In the genomic region with DNA sequence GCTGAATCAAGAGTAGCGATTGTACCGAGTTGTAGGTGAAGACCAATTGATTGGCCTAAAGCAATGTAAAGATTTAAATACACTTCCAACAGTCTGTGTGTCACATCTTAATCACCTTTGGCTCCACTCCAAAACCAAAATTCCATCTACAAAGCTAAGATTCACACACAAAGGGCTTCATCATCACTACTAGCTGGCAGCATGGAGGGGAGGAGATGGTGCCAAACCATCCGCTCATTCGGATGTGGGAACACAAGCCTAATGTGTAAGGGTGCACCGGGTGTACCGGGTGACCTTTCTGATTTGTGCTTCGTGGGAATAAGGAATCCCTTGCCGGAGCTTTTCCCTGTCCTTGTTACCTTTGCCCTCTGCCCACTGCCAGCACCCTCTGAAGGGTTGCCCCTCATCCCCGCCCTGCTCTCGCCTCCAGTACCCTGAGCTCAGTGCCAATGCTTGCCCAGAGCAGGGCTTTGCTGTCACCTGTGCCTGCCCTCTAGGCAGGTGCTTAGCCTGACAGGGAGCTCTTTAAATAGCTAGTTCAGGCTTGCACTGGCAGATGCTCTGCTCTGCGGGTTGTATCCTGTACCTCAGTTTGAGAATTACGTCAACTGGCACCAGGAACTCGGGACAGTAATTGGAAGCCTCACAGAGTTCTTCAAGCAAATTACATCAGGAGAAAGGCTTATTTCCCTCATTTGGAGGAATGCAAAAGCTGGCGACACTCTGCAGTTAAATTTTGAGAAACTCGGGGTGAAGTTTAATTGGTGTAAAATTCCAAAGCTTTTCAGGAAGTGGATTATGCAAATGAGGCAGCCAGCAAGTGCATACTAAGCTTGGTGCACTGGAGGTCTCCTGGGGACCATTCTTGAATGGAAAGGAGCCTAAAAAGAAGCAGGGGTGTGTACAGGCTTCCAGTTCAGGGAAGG, we compare ENCODE assay signal across 10 mouse cellular contexts. TPM values are rescaled to one million over a fixed set of nuclear protein-coding genes. Genes with fewer than 3 reads are reported as not detected.
DNase-seq lines count a peak whose midpoint lies in the region; ATAC-seq lines count a peak whose summit lies in the region.
"Had no signal": no experiment of that assay in that cellular context is flagged by ENCODE, and none has a peak within 500 bp of the region (broad histone marks: within the 10 kb centered on the region; RNA-seq: fewer than 3 reads in every experiment).

No protein-coding gene starts in this region.

- no peaks in the 10 kb centered on the region for H3K9me3 ChIP-seq in forebrain, embryonic 15.5 days
- H3K9me3 ChIP-seq in intestine, embryonic 16.5 days (ENCODE audit: control insufficient read depth, low read length): no peaks in the 10 kb centered on the region

- H3K27me3 ChIP-seq in forebrain, embryonic 15.5 days: no peaks in the 10 kb centered on the region
- no peaks in the 10 kb centered on the region for H3K27me3 ChIP-seq in intestine, embryonic 16.5 days (replicated peaks; ENCODE audit: control insufficient read depth, insufficient read depth, low read length)
- H3K27me3 ChIP-seq: CH12.LX; megakaryocyte, embryonic 14.5 days had no signal

- peak overlapping the region; percentile 81 for H3K27ac ChIP-seq in forebrain, embryonic 15.5 days (replicated peaks)
- no peak overlapping the region for H3K27ac ChIP-seq in intestine, embryonic 16.5 days (ENCODE audit: low read length)

- DNase-seq in gastrocnemius, postnatal 25 days: peak; percentile 7
- DNase-seq in gastrocnemius, adult 8-10 months (ENCODE audit: low spot score in 2 of 2): no peak
- peak; percentile 98 for DNase-seq in cerebellum, adult 11-12 months
- peak; percentile 50 for DNase-seq in left cerebral cortex, postnatal 4 days
- DNase-seq in adrenal gland, postnatal 25 days: no peak
- DNase-seq in ovary, adult 18-20 months (ENCODE audit: low spot score): no peak

- 0 out of 2 replicates have a peak overlapping the region, but pooled peaks have one; percentile 5 for H3K4me2 ChIP-seq in forebrain, embryonic 15.5 days (replicated peaks)
- H3K4me2 ChIP-seq in intestine, embryonic 16.5 days (ENCODE audit: low read depth, low read length): no peak overlapping the region

- intact Hi-C loops in left cerebral cortex, postnatal 4 days (cut with DNase I): no loop called here

- ATAC-seq in forebrain, embryonic 15.5 days (replicated peaks): peak; percentile 83
- ATAC-seq in intestine, embryonic 16.5 days: no peak

- H3K4me3 ChIP-seq in forebrain, embryonic 15.5 days: no peak overlapping the region
- no peak overlapping the region for H3K4me3 ChIP-seq in intestine, embryonic 16.5 days (ENCODE audit: low read length)
- H3K4me3 ChIP-seq: megakaryocyte, embryonic 14.5 days had no signal

- H3K4me1 ChIP-seq in forebrain, embryonic 15.5 days: peaks cover 15% of the 10 kb centered on the region
- no peaks in the 10 kb centered on the region for H3K4me1 ChIP-seq in intestine, embryonic 16.5 days (ENCODE audit: control insufficient read depth, insufficient read depth, low read length)

- H3K36me3 ChIP-seq in forebrain, embryonic 15.5 days: no peaks in the 10 kb centered on the region
- H3K36me3 ChIP-seq in intestine, embryonic 16.5 days (ENCODE audit: control insufficient read depth, insufficient read depth, low read length): no peaks in the 10 kb centered on the region

- 19% methylated on average over 15 of the region's 15 CpGs for WGBS in forebrain, embryonic 15.5 days
- WGBS in intestine, embryonic 16.5 days: 75% methylated on average over 15 of the region's 15 CpGs

- H3K9ac ChIP-seq in forebrain, embryonic 15.5 days (replicated peaks): no peak overlapping the region
- no peak overlapping the region for H3K9ac ChIP-seq in intestine, embryonic 16.5 days (ENCODE audit: low read depth, low read length)

RNA-seq across cellular contexts. Expression of a gene that starts 29.7 kb away (rescaled TPM):
- total RNA-seq in gastrocnemius, postnatal 25 days (2021): under 1 TPM; 0.10 to 0.21 TPM
- total RNA-seq in gastrocnemius, adult 8-10 months (2022): under 1 TPM in 3 of 4 experiments, not detected in 1; 0.20 to 0.44 (median 0.27) TPM
- polyA plus RNA-seq in forebrain, embryonic 15.5 days (2015; fragmentation: Nextera tagmentation; extraction: Ambion mirVana): 36.3 and 39.4 TPM in 2 replicates
- 10 to 100 TPM; 91.1 to 91.7 TPM for total RNA-seq in left cerebral cortex, postnatal 4 days (2021)
- total RNA-seq in adrenal gland, postnatal 25 days (2021): 1,899 and 1,907 TPM in 2 replicates
- polyA plus RNA-seq in intestine, embryonic 16.5 days (2015; fragmentation: Nextera tagmentation; extraction: Ambion mirVana): 57.2 and 60.0 TPM in 2 replicates

Comparison
In these comparisons a context has a peak if more than half of its experiments do, and no peak if none do; other contexts are left out.
1. DNase-seq: peak in gastrocnemius, postnatal 25 days (single experiment), cerebellum, adult 11-12 months (single experiment) and left cerebral cortex, postnatal 4 days (single experiment); none in gastrocnemius, adult 8-10 months (0 of 2), adrenal gland, postnatal 25 days (single experiment) and ovary, adult 18-20 months (single experiment).
2. RNA of a gene that starts 29.7 kb away (total RNA-seq): 1,899 to 1,907 TPM in adrenal gland, postnatal 25 days and 91.1 to 91.7 TPM in left cerebral cortex, postnatal 4 days; 0.20 to 0.44 TPM in gastrocnemius, adult 8-10 months and 0.10 to 0.21 TPM in gastrocnemius, postnatal 25 days; every median in the first group is over 10 times any median in the second.